Mouse (Mus musculus): ENCODE results near the gene Oxsr1.

Oxsr1 gene

GRCm38 (mm10) chr9:119278031-119278430 is 44.2 kb downstream of the Oxsr1 start:
- in situ Hi-C loops (cut with MboI, MseI) = no loop called here

GRCm38 (mm10) chr9:119276321-119276720 is 45.9 kb downstream of the Oxsr1 start:
- in situ Hi-C loops (cut with MboI, MseI) = no loop called here

GRCm38 (mm10) chr9:119274814-119275213 is 47.4 kb downstream of the Oxsr1 start:
- in situ Hi-C loops (cut with MboI, MseI) = loop anchor here in 1 of 2 experiments (25.0 kb wide), 1 partner anchor 862 kb away; the partner anchor contains the start of genes Mobp and Rpsa

GRCm38 (mm10) chr9:119271496-119271895 is 50.7 kb downstream of the Oxsr1 start:
- in situ Hi-C loops (cut with MboI, MseI) = loop anchor here in 1 of 2 experiments (25.0 kb wide), 1 partner anchor 866 kb away; the partner anchor contains the start of genes Mobp and Rpsa

DNA sequence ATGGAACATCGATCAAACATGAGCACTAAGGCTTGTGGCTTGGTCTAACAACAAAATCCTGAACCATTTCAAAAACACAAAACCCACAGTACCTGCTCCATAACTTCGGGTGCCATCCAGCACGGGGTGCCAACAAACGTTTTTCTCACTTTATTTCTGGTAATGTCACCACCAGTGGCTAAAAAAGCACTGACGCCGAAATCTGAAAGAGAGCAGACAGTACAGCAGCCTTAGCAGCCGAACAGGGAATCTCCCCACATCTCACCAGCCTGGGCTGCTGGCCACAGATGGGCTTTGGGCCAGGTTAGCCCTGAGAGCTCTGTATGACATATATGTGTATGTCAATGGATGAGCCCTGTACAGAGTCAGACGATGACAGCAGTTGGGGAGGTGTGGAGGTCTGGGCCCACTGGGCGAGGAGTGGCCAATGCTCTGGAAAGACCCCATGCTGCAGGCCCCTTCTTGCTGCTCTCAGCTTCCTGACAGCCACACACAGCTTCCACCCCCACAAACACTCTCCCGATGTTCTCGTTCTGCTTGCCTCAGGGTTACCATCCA is 53.6 kb downstream of the Oxsr1 start:
- in situ Hi-C loops (cut with MboI, MseI) = loop anchor here in 1 of 2 experiments (25.0 kb wide), 1 partner anchor 869 kb away; the partner anchor contains the start of genes Mobp and Rpsa

GRCm38 (mm10) chr9:119268120-119268519 is 54.1 kb downstream of the Oxsr1 start:
- in situ Hi-C loops (cut with MboI, MseI) = loop anchor here in 1 of 2 experiments (25.0 kb wide), 1 partner anchor 869 kb away; the partner anchor contains the start of genes Mobp and Rpsa

- in situ Hi-C loops (cut with MboI, MseI) = loop anchor here in 1 of 2 experiments (25.0 kb wide), 1 partner anchor 871 kb away; the partner anchor contains the start of genes Mobp and Rpsa
Measured at GRCm38 (mm10) chr9:119266121-119266395, 56.2 kb downstream of the Oxsr1 start.

GRCm38 (mm10) chr9:119265373-119266120 is 56.7 kb downstream of the Oxsr1 start:
- in situ Hi-C loops (cut with MboI, MseI) = loop anchor here in 1 of 2 experiments (25.0 kb wide), 1 partner anchor 872 kb away; the partner anchor contains the start of genes Mobp and Rpsa

DNA sequence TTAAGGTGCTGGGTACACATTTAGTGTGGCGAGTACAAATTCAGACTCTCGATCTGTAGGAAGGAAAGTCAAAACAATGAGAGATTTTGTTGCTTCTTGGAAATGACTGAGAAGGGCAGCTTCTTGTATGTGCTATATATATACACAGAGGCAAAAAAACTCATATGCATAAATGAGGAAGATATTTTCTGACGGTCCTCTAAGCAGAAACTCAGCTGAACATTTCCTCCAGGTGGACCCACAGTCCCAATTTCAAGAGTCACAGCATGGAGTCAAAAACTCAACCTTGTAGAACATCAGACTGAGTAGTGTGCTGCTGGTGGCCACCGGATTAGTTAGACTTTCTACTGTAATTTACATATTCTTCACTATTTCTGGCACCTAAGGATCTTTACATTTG is 59.2 kb downstream of the Oxsr1 start:
- in situ Hi-C loops (cut with MboI, MseI) = loop anchor here in 1 of 2 experiments (25.0 kb wide), 1 partner anchor 874 kb away; the partner anchor contains the start of genes Mobp and Rpsa

DNA sequence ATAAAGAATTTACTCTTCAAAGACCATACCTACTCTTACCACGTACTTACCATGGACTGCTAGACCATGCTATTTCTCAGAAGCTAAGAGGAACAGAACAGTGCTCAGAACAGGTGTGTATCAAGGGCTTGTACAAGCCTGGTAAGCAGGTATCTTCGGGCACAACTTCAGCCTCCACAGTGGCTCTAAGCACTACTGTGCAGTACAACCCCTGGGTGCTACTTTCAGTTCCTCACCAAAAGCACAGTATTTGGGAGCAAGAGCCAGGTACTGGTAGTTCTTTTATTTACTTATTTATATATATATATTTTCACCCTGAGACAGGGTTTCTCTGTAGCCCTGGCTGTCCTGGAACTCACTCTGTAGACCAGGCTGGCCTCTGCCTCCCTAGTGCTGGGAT is 61.4 kb downstream of the Oxsr1 start:
- in situ Hi-C loops (cut with MboI, MseI) = loop anchor here in 1 of 2 experiments (25.0 kb wide), 1 partner anchor 876 kb away; the partner anchor contains the start of genes Mobp and Rpsa

DNA sequence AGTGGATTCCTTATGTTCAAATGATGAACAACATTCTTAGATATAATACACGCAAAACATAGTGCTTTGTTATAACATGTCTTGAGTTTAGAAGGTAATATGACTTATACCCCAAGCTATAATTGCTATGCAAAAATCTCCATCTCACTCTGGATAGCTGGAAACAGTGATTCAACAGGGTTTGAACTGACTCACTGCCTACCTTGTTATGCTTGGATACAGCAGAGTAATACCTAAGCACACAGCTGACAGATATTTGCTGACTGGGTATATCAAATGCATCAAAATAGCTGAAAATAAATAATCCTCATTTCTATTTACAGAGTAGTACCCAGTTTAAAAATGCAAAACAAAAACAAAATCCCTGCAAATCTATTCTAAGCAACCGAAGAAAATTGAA is 63.4 kb downstream of the Oxsr1 start:
- in situ Hi-C loops (cut with MboI, MseI) = loop anchor here in 1 of 2 experiments (25.0 kb wide), 1 partner anchor 879 kb away; the partner anchor contains the start of genes Mobp and Rpsa

DNA sequence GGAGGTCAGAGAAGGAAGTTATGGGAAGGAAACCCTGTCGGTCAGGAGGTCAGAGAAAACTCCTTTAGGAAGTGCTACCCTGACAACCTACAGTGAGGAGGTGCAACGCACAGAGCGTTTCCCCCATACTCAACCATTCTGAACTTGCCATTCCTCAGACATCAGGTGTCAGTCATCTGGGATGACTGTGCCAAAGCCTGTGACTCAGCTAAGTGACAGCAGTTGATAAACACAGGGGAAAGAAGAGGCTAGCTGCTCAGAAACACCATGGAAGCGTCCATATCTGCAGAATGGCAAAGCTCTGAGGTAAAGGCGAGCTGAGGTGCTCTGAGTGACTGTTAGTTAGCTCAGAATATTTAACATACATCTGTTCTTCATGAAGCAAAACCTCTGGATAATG is 64.1 kb downstream of the Oxsr1 start:
- in situ Hi-C loops (cut with MboI, MseI) = loop anchor here in 1 of 2 experiments (25.0 kb wide), 1 partner anchor 879 kb away; the partner anchor contains the start of genes Mobp and Rpsa

DNA sequence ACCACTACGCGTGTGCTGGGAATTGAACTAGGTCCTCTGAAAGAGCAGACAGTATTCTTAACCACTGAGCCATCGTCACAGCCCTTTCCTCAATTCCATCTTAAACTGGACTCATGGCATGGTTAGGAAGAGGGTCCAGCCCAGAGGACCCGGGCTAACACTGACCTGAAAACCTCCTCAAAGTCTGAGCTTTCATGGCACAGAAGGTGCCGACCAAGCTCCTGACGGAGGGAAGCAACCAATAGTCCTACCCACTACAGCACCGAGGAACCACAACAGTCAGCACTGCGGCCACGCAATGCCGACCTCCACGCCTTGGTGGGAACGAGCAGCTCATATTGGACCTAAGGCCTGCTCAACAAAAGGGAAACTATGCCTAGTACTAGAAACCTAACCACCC is 66.1 kb downstream of the Oxsr1 start:
- in situ Hi-C loops (cut with MboI, MseI) = loop anchor here in 1 of 2 experiments (25.0 kb wide), 1 partner anchor 881 kb away; the partner anchor contains the start of genes Mobp and Rpsa

DNA sequence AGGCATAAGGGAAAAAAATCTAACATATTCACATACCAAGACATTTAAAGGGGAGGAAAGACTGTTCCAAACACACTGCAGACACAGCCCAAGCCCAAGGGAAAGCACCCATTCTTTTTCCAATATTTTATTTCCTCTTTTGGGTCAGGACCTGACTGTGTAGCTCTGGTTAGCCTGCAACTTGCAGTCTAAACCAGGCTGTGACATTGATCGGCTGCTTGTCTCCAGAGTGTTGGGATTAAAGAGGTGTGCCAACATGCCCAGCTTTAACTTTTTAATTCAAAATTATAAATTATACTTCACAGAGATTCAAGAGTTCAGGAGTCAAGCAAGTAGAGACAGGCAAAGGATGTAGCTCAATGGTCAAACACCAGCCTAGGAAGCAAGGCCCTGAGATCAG is 67.1 kb downstream of the Oxsr1 start:
- in situ Hi-C loops (cut with MboI, MseI) = loop anchor here in 1 of 2 experiments (25.0 kb wide), 1 partner anchor 882 kb away; the partner anchor contains the start of genes Mobp and Rpsa

GRCm38 (mm10) chr9:119254187-119254586 is 68.0 kb downstream of the Oxsr1 start:
- in situ Hi-C loops (cut with MboI, MseI) = loop anchor here in 1 of 2 experiments (25.0 kb wide), 1 partner anchor 883 kb away; the partner anchor contains the start of genes Mobp and Rpsa

GRCm38 (mm10) chr9:119247996-119248395 is 74.2 kb downstream of the Oxsr1 start:
- in situ Hi-C loops (cut with MboI, MseI) = no loop called here

DNA sequence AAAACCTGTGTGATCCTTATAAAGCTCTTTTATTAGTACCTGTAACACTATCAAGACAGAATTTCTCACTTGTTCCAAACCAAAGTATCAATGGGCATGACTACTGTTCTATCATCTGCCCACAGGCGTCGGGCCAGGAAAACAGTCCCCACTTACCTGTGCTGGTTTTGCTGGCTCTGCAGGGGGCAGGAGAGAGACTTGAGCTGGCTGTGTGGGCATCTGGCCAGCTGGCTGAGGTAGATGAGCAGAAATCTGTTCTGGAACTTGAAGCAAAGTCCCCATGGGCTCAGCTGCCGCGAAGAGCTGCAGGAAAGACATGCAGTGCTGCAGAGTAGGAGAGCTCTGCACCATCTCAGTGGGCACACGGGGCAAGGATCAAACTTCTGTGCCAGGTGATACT is 75.4 kb downstream of the Oxsr1 start:
- in situ Hi-C loops (cut with MboI, MseI) = no loop called here

GRCm38 (mm10) chr9:119243981-119244380 is 78.2 kb downstream of the Oxsr1 start:
- in situ Hi-C loops (cut with MboI, MseI) = no loop called here

GRCm38 (mm10) chr9:119241169-119241865 is 80.9 kb downstream of the Oxsr1 start:
- in situ Hi-C loops (cut with MboI, MseI) = no loop called here

- in situ Hi-C loops (cut with MboI, MseI) = no loop called here
Measured at GRCm38 (mm10) chr9:119240286-119240997, 81.8 kb downstream of the Oxsr1 start.

DNA sequence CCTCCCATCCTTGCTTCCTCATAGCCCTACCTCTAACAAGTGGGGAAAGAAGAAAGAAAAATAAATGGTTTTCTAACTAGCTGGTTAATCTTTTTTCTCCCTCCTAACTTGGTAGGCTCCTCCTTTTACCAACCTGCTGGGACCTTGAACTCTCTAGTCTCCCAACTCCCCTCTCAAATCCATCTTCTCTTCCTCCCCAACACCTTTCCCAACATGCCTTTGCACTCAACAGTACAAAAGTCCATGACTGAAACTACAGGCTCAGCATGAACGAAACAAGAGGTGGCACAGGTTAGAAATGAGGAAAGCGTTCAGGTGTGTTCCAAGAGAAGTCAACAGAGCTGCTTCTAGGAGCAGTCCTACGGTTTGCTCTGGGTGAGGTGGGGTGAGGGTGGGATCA is 83.0 kb downstream of the Oxsr1 start:
- in situ Hi-C loops (cut with MboI, MseI) = no loop called here
